Comparison of ENCODE assay signal across 8 mouse cellular contexts in genomic region chr15:5045560-5046284, GRCm38 (mm10). TPM values are rescaled to one million over a fixed set of nuclear protein-coding genes. Genes with fewer than 3 reads are reported as not detected.
DNase-seq lines count a peak whose midpoint lies in the region; ATAC-seq lines count a peak whose summit lies in the region.

No protein-coding gene starts in this region.

- H3K4me1 ChIP-seq in hindbrain, embryonic 15.5 days (replicated peaks): no peaks in the 10 kb centered on the region

- H3K9me3 ChIP-seq in hindbrain, embryonic 15.5 days: no peaks in the 10 kb centered on the region

- no peaks in the 10 kb centered on the region for H3K36me3 ChIP-seq in hindbrain, embryonic 15.5 days

- no peak overlapping the region for H3K4me2 ChIP-seq in hindbrain, embryonic 15.5 days

- peak; percentile 22 to 39 for DNase-seq in layer of hippocampus, adult 18-20 months (ENCODE audit: low spot score in 2 of 2)
- DNase-seq in layer of hippocampus, adult 9-10 months (ENCODE audit: low spot score): no peak
- DNase-seq in brain, embryonic 18.5 days (ENCODE audit: low read depth, low spot score): peak; percentile 42
- peak; percentile 18 for DNase-seq in naive thymus-derived CD4-positive, alpha-beta T cell, adult 2 months (ENCODE audit: low read depth)
- DNase-seq in urinary bladder, postnatal 36 days (ENCODE audit: low spot score in 2 of 2): no peak
- no peak for DNase-seq in adrenal gland, adult 2 months
- DNase-seq in thymus, postnatal 25 days: no peak

- 63% methylated on average over 11 of the region's 11 CpGs for WGBS in hindbrain, embryonic 15.5 days

- H3K27me3 ChIP-seq in hindbrain, embryonic 15.5 days: no peaks in the 10 kb centered on the region

- H3K9ac ChIP-seq in hindbrain, embryonic 15.5 days: no peak overlapping the region

- peak; percentile 77 for ATAC-seq in hindbrain, embryonic 15.5 days (ENCODE audit: low FRiP score, low read depth)

- no peak overlapping the region for H3K27ac ChIP-seq in hindbrain, embryonic 15.5 days (replicated peaks)

- H3K4me3 ChIP-seq in hindbrain, embryonic 15.5 days: no peak overlapping the region

RNA-seq across cellular contexts. Expression of gene C7, which starts 17.8 kb away (rescaled TPM):
- under 1 TPM; 0.12 to 0.20 TPM for total RNA-seq in layer of hippocampus, adult 18-20 months (2021)
- 0.19 TPM in 1 of 2 replicates, not detected in the other for polyA plus RNA-seq in hindbrain, embryonic 15.5 days (2015; fragmentation: Nextera tagmentation; extraction: Ambion mirVana)
- total RNA-seq in adrenal gland, adult 2 months (2021): 10 to 100 TPM; 13.6 to 32.8 TPM
- 0.53 and 0.75 TPM in 2 replicates for polyA plus RNA-seq in adrenal gland, adult 2 months (2012; rRNA removed)

Comparison
In these comparisons a context has a peak if more than half of its experiments do, and no peak if none do; other contexts are left out.
1. DNase-seq: peak in layer of hippocampus, adult 18-20 months (2 of 2), brain, embryonic 18.5 days (single experiment) and naive thymus-derived CD4-positive, alpha-beta T cell, adult 2 months (single experiment); none in layer of hippocampus, adult 9-10 months (single experiment), urinary bladder, postnatal 36 days (0 of 2), adrenal gland, adult 2 months (single experiment) and thymus, postnatal 25 days (single experiment).
2. RNA of gene C7, which starts 17.8 kb away (total RNA-seq): 13.6 to 32.8 TPM in adrenal gland, adult 2 months; 0.12 to 0.20 TPM in layer of hippocampus, adult 18-20 months; every median in the first group is over 10 times any median in the second.